Mouse (Mus musculus) spleen, postnatal 4 days (tissue): ENCODE results near the gene Sorl1.

ENCODE experiments used
- DNase-seq, 2 experiments: peaks; one replicate each; pipeline ENCODE4 v3.0.0; 2022; ENCODE audit warnings: low spot score in 2 of 2

The Sorl1 gene

DNA sequence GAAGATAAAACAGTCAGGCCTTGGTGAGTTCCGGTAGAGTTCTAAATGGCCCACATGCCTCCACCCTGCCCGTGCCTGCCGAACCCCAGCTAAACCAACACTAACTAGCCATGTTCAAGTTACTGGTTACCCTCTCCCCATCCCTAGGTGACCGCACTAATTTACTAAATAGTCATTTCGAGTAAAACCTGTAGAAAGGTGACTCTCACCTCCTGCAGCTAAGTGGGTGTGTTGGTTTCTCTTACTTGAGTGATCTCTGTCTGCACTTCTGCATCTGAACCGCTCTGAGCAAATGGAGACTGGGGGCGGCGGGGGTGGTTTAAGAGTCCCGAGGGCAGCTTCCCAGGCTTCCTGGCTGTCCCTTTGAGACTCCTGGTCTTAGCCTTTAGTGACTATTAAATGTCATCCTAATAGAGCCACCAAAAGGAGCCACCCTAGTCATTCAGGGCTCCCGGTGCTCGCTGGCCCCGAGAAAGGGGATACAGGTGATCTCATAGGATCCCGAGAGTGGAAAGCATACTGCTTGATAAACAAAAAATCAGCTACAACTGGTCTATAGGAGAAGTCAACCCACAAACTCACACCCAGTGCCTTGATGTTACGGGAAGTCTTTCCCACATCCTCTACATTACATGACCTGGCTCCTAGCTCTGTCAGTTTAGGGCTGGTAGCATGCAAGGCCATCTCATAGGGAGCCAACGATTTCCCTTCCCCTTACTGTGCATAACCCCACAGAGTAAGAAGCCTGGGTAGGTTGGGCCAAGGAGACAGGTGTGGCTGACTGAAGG, 155.2 kb downstream of the Sorl1 start:
- no peak for DNase-seq

DNA sequence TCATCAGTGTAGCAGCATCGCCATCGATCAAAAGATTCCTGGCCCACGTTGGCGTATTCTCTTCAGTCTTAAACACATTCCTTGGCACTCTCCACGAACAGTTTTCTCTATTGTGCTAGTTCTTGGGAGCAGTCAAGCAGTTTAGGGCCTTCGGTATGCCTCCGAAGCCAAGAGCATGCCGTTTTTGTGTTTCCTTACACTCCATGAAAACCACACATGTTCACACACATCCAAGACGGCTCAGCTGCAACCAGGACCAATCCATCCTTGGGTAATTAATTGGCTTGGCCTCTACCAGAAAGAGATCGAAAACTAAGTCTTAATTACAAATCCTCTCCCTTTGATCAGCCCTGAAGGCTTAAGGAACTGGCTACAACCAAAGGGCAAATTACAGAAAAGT, 162.8 kb downstream of the Sorl1 start:
- DNase-seq, result no peak

DNA sequence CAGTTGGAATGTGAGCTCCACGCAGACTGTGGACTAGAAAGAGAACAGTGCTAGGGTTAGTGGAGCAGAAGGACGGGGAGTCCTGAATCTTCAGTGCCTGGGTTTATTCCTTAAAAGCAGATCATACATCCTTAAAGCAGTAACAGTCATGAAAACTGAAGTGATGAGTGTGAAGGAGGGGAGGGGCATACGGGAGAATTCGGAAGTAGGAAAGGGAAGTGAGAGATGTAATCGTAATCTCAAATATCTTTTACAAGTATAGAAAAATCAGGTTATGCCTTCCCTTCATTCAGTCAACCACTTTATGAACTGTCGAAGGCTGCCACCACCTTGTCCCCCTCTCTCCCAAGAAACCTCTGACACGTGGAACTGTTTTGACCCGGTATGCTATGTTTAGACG, 165.8 kb downstream of the Sorl1 start:
- no peak for DNase-seq

DNA sequence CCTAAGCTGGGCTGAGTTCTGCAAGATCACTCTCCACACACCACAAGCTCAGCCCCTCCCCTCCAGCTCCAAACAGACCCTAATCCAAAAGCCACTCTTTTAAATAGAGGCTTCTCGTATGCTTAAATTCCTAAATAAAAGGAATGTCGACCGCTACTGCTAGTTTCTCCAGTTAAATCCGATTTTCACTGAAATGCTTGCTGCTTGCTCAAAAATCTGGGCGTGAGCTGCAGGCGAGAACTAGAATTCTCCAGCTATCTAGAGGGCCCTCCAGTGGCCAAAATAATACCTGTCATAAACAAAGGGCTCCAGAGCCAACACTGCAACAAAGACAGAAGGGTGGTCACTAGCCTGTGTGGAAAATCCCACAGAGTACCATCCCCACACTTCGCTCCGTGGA, 170.6 kb downstream of the Sorl1 start:
- DNase-seq, result no peak

DNA sequence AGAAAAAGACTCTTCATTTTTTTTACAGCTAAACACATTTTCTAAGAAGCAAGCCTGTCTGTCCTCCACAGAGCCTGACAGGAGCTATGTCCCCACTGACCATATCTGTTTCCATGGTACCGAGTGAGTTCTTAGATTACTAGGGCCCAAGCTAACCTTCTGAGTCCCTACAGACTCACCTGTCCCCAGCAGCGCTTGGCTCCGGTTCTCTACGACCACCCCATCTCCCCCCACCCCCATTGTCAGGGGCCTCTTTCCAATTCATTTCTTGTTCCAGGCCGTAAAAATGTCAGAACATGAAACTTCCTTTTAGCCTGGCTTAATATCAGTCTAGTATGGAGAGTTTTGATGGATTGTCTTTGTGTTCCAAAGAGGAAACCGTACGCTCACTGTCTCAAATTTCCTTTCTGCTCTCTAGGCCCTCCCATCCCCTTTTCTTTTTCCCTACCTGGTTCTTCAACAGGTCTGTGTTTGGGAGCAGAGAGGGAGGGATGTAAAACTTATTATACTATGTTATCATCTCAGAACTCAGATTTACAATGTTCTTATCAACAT, 171.4 kb downstream of the Sorl1 start:
- DNase-seq, result no peak

DNA sequence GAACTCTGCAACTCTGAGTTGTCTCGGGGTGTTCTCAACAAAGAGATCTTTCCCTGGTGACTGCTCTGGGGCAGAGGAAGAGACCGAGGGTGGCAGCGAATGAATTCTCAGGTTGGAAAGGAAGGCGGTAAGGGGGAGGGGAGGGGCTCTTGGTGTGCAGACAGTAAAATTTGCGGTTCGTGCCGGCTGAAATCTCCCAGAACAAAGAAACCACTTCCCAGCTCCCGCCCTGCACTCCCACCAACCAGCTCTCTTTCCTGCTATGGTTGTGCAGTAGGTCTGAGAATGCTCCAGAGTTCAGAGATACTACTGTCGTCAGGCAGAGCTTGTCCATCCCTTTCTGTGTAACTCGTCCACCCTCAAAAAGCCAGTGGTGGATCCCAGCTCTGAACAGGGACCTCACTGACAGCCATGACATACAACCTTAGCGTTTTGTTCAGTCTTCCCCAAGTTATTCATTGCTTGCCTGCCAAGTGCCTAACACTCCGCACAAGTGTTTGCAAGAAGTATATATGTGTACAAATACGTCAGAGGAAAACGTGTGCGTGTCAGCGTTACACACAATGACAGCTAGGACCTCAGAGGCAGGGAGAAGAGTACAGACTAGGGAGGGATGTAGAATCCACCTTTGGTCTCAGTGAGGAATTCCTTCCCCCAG, 172.5 kb downstream of the Sorl1 start:
- DNase-seq, result no peak

DNA sequence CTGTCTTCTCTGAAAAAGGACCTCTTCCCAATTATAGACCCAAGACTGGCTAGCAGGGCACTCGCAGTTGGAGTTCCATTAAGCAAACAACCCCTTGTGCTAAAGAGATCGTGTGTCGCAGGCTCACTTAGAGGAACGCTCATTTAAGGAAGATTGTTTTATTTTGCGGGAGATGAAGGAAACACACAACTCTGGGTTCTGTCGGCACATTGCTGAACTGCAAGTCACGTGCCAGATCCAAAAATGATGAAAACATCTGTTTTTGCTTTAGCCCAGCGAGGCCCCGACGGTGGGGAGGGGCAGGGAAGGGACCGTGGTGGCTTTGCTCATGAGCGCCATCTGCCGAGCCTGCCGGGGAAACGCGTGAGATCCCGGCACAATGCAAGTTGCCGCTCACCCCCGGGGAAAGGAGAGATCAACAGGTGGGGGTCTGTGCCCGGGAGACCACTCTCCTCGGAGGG, 173.1 kb downstream of the Sorl1 start:
- DNase-seq, result peak; percentile 66 to 89

DNA sequence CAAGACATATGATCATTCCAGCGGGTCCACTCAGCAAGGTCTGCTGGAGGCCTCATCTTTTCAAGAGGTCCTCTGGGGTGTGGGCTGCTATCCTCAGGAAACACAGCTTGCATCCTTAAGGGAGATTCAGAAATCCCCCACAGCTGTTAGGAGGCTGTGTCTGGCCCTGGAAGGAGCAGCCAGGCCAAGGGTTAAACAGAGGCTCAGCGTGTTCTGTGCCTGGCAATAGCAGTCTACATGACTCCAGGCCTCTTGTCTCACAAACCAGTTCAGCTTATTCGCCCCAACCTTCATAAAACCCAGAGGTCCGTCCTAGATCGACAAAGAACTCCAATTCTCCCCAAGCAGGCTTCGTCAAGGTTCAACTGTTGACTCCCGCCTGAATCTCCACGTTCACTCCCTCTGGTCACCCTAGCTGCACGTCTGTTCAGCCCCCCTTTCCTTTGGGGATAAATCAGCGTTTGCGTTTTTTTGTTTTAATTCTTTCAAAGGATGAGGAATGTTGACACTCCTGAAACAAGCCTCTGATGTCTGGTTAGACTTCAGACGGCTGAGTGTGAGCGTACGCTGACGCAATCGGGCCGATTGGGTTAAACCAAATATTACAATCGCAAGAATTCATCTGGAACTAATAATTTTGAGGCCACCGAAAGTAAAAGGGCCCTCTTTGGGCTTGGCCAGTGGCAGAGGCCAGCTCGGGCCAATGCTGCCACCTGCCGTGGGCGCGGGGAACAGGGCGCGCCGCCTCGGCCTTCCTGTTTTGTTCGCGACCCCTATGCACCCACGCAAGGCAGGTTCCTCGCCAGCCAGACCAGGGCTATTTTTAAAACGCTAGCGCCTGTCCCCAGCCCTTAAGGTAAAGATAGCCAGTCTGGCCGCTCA, 173.7 kb downstream of the Sorl1 start:
- DNase-seq, result peak; percentile 72 to 86

DNA sequence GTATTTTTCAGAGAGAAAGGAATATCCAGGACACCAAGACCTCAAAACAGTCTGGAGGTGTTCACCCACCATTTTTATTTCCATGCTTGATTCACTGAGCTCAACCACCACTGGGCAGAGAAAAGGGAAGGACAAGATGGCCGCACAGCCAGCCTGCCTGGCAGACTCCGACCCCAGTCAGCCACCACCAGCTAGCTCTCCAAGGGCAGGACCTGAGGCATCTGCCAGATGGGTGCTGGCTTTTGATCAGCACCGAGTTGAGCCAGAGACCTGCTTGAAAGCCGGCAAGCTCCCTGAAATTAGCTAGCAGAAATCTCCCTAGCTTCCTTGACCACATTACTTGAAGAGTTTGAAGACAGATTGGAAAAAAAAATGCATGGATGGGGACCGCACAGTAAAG, 174.6 kb downstream of the Sorl1 start:
- DNase-seq, result no peak

DNA sequence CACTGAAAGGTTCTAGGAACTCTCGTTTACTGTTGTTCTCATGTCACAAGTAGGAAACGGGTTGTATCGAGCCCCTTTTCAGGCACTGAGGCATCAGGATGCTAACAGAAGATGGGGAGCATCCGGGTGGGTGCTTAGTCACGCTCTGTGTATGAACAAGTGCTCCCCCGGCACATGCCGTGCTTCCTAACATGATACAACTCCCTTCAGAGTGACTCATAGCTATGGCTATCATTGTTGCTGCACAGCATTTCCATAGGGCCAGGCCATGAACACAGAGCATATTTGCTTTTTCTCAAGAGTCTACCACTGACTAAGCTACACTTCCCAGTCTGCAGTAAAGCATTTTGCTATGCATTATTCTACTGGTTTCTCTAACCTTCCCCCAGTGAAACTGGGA, 179.1 kb downstream of the Sorl1 start:
- DNase-seq, result no peak

DNA sequence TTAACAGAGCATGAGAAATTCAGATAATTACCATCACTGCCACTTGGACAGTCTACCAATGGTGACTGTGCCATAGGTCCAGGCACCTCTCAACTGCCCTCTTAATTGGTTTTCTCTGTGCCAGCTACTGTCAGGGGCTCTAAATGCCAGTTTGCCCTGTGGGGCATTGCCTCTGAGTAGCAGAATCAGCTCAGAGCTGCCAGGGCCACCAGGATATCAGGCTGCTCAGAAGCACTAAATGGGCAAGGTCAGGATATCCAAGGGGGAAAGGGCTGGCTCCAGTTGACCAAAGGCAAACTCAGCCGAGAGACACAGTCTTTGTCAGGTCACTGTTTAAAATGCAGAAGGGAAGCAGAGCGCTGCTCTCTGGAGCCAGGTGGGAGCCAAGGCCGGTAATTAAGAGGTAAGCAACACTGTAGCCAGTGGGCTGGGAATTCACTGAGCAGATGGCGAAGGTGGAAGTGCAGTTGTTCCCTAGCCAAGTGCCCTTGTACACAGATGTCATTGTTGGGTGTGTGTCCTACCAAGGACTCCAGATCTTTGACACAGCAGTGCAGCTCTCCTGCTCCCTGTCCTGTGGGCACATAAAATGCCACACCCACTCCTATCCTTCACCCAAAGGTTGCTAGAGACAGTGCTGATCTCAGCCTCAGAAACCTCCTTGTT, 181.0 kb downstream of the Sorl1 start:
- DNase-seq, result no peak

DNA sequence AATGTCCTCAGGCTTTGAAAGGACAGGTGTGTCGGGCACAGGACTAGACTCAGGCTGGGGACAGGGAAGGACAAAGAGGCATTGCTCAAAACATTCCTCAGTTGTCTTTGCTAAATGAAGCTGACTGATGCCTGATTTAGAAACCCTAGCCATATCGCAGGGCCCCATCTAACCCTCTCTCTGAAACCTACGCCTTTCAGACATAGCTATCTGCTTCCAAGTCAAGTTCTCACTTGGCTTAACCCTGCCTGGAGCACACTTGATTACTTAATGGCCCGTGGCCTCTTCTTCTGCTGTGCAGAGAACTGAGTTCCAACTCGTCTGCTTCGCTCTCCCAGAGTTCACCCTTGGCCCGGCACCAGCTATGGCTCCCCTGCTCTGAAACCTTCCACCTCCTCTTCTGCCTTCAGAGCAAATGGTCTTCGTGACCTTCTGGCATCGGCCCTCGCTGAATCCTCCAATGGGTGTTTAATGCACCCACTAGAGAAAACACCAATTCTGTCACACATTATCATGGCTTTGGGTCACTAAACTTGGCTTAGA, 183.7 kb downstream of the Sorl1 start:
- no peak for DNase-seq

DNA sequence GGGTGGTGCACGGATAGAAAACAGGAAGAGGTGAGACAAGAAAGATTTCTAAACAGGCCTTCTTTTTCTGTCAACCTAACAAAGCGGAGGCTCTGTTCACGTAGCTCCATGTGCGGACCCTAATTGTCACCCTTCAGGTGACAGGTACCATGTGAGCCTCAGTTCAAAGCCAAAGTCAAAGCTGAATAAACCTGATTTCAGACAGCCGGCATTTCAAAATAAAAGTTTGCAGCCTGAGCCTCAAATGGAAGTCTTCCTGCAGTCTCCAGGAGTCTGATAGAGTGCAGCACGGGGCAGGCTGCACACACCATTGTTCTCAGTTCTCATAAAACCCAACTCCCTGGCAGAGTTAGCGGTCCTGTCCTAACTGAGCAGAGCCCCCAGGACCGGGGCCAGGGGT, 185.6 kb downstream of the Sorl1 start:
- no peak for DNase-seq

DNA sequence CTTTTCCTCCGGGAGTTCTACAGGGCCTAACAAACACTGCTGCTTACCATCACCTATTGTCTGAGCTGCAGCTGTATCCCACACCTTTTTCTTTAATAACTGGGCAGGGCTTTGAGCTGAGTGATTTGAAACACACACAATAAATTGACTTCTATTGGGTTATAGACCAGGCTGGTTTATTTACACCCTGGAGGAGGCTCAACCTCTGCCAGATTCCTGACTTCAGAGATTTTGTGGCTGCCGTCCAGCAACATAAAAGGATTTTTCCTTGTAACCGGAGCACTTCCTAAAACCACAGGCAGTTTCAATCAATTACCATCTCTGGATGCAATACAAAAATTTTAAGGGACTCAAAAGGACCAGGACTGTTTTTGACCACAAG, 186.1 kb downstream of the Sorl1 start:
- DNase-seq, result no peak

DNA sequence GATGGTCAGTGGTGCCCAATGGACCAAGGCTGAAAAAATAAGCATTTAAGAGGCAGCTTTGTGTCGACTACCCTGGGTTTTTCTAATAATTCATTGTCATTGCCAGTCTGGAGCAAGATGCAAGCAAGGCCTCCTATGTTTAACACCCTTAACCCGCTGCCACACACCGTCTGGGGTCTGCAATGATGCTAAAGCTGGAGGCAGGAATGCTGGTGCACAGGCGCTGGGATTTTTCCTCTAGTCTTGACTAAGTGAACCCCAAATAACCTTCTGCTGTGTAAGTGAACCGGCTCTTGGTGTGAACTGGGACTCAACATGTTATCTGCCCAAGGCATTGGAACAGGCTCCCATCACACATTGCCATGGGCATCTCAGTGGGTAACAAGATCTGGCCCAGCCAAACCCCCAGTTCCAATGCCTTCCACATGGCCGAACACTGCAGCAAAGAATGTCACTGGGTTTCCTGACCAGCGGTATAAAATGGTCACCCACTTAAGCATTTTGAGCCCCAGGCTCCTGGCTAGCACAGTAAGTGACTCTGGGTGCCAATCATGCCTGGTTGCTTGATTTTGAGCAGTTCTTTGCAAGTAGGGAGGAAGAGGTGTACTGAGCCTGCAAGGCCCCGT, 186.6 kb downstream of the Sorl1 start:
- no peak for DNase-seq

DNA sequence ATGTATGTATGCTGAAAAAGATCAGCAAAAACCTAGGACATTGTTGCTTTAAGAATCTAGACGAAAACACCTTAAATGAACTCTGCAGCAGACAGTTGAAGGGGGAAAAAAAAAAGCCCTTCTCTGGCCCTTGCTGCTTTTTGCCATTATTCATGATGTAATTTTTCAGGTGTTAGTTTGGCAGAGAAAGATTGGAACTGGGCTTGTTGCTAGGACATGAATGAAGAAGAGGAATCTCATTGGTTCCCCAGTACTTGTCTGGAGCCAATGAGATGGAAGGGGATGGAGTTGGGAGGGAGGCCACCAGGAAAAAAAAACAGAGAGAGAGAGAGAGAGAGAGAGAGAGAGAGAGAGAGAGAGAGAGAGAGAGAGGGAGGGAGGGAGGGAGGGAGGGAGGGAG, 187.5 kb downstream of the Sorl1 start:
- no peak for DNase-seq

DNA sequence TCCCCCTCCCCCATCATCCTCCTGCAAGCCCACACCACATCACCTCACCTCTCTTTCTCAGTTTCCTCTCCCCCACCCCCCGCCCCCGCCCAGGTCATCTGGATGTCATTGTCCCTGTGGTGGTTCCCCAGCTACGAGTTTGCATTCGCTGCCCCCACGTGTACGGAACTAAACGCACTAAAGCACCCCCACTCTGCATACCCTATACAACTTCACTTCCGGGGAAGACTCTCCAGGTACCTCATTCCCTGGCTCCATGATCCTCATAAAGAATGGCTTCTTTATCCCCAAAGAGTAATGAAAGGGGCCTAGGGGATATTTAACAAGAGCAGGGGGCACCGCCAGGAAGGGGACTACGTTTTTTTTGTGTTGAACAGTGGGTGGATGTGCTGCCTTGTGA, 188.1 kb downstream of the Sorl1 start:
- no peak for DNase-seq

DNA sequence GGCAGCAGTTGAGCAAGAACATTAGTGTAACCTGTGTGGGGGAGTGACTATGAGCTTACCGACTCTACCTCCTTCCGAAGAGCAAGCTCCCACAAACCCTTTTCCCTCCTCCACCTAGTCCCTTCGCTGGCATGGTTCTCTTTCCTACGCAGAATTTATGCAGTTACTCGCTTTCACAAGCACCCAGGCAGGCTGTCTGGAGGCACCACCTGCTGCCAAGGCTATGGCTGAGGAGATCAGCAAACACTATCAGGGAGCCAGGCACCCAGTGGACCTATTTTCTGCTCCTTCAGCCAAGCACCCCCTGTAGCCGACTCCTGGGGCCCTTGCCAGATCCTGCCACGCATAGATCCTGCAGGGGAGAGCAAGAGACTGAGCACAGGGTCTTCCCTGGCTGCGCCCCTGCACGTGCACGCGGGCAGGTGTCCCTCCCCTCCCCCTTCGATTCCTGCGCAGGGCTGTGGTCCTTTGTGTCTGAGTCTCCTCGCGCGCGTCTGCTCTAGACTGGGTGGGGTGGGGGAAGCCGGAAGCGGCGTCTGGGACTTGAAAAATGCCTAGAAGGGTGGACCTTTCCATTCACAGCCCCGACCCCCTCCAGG, 188.6 kb downstream of the Sorl1 start:
- no peak for DNase-seq

DNA sequence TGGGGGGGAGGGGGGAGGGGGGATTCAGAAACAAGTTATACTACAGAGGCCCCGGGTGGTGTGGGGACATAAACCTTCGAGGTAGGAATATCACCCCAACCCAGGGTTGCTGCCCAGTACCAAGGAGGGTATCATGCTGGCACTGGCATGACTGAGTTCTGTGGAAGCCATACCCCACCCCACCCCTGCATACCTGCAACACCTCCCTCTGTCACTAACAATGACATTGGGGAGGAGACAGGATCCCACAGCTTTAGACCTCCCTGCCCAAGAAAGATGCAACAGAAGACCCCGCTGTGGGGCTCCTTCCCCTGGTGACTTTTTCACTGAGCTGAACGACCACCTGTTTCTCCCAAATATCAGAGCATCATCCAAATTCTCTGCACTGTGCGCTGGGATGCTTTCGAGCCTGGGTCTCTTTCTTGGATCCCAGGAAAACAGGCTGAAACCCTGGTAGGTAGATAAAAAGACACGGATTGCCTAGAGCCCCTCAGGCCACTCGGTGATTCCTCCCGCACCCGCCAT, 189.2 kb downstream of the Sorl1 start:
- no peak for DNase-seq

DNA sequence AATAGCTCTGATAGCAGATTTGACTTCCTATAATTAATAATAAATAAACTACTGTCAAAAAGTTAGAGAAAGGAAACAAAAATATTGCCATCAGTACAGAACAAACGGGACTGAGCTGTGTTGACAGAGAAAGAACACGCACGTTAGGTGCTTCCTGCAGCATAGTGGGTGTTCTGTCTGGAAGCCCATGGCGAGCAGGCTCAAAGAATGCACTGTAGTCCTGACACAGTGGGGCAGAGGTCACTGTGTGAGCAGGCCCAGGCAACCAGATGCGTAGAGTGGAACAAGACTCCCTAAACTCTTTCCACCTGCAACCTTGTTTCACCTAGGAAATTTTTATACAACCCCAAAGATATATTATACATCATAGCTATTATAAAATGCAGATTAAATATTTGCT, 194.1 kb downstream of the Sorl1 start:
- DNase-seq, result no peak
